Mouse (Mus musculus) testis, postnatal 14 days (tissue): ENCODE results near the gene Spindoc.
"Not testable (repeated sequence)": the region's sequence is repeated elsewhere in the genome, so short reads cannot be mapped to it uniquely, and the experiment has no call there.

Experiments
- DNase-seq: peaks from one replicate; pipeline ENCODE4 v3.0.0; 2021; ENCODE audit warnings: low spot score

The Spindoc gene

DNA sequence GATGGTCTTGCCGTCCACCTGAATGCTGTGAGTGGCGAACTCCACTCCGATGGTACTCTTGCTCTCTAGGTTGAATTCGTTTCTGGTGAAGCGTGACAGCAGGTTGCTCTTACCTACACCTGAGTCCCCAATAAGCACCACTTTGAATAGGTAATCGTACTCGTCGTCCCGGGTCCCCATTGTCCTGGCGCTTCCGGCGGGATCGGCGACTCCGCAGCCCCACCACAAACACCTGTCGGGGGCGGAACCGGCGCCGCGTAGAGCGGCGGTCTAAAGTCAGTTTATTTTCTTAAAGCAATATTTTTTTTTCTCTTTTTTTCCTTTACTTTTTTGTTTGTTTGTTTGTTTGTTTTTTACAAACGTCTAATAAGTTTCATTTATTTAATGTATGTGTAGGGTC lies 16.1 kb upstream of the Spindoc start:
- DNase-seq: not testable (repeated sequence)

DNA sequence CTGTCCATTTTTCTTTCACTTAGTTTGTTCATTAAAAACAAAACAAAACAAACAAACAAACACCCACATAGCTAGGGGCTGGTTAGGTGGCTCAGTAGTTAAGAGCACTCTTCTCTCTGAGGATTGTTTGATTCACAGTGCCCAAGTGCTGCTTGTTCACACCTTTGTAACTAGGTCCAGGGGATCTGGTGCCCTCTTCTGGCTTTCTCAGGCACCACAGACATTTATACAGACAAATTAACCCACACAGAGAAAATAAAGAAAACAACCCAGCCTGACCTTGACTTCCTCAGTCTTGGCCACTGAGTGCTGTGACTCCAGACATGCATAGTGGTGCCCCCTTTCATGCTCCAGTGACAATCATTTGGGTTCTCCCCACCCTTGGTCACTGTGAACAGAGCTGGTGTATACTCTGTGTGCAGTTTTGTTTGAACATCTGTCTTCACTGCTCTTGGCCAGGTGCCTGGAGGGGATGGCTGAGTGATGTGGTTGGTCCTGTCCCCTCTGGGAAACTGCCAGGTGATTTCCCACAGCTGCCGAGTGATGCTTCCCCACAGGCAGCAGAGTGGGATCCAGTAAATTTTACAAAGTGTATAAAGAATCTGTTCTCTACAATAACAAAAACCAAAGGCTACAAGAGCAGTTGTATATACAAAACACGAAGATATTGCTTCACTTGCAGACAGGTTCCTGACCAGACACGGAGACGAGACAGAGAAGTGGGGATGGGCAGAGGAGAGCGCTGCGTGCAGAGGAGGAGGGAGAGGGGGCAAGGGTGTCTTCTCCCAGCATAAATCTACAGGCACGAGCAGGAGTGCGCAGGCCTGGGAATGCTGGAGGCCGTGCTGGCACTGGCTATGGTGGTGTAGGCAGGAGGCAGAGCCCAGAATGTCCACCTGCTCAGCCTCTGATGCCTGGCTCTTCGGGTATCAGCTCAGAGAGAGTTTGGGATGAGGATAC lies 14.4 kb upstream of the Spindoc start:
- DNase-seq: not testable (repeated sequence)

DNA sequence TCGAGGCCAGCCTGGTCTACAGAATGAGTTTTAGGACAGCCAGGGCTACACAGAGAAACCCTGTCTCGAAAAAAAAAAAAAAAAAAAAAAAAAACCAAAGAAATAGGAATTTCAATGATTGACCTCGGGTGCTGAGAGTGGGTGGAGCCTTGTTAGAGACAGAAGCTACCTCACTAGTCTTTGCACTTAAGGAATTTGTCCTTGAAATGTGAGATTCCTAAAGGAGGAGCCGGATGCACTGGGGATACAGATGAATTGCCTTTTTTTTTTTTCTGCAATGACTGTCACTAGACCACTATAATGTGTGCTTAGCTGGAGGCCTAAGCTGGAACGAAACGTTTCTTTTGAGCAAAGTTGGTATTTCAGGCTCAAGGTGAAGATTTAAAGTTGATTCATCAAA lies 5.7 kb upstream of the Spindoc start:
- no peak for DNase-seq

DNA sequence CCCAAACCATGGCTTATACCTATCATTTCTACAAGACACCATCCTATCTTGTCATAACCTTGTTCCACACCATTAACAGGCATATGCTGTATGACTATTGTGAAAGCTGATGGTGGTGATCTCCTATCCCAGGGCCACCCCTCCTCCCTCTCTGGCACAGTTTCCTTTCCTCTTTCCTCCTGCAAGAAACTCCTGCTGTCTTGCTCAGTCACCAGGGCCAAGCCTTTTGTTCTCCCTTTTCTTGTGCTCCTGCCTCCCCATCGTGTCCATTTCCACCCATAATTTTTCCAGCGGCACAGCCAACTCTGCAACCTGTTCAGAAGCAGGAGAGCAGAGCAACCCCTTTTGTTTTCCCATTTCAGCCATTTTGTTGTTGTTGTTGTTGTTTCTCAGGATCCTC lies 3.2 kb upstream of the Spindoc start:
- no peak for DNase-seq

DNA sequence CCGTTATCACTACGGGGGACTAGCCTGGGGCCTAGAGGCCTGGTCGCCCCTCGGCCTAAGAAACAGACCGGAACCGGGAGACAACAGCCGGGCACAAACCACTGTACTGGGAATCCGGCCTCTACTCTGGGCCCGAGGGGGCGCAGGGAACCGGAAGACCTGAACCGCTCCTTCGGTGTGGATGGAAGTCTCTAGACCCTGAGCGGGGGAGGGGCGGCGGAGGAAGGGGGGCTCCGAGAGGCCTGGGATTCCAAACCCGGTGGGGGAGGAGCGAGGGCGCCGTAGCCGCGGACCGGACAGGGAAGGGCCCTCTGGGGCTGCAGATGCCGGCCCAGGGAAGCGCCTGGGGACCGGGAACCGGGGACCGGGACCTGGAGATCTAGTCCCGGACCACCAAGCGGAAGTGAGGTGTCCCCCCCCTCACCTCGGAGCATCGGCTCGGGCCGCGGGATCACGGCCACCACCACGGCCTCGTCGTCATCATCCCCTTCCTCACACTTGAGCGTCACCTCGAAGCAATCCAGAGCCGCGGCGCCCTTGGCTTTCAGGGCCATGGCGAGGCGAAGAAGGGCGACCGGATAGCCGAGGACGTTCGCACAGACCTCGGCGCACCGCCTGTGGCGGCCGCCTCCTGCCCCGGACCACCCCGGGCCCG lies 419 bp downstream of the Spindoc start:
- peak; percentile 78 for DNase-seq

DNA sequence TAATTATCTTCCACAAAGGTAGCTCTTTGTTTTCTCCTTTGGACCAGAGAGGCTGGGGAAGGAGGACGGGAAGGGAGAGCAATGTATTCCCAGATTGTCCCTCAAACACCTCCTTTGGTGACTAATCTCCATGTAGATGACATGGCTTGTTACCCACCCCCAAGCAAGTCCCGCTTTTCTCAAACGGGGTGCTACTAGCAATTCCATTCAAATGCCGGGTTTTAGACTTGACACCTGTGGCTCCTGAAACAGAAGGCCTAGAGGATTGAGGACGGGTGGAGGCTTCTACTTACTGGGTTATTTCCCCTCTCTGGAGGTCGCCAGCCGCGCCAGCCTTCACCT lies 917 bp downstream of the Spindoc start:
- DNase-seq: no peak

DNA sequence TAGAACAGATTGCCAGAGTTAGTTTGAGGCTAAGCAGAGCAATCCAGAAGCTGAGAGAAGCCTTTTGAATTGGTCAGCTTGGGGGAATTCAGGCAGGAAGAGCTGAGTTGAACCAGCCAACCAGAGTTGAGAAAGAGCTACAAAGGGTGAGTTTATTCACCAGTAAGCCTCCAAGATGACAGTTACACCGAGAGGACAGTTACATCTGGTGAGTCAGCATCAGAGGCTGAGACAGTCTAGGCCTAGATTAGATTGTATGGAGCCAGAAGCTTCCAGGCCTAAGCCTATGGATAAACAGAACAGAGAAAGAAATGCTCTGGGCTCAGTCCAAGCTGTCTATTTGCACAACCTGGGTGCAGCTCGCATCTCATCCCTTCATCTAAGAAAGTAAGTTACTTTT lies 5.2 kb downstream of the Spindoc start:
- DNase-seq: no peak

DNA sequence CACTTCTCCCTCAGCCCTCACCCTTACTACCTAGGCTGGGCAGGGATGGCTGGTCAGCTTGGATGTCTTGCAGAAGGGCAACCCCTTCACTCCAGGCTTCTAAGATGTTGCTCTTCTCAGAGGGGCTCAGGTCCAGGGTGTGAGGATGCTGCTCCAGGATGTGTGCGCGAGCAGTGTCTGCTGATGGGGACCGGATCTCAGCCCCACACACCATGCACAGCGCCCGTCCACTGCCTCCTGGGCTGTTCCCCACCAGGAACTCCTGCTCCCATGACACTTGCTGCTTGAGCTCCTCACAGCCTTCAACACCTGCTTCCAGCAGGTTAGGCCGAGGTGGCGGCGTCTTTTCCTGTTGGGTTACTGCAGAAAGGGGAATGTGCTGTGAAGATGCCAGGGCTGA lies 8.3 kb downstream of the Spindoc start:
- no peak for DNase-seq

DNA sequence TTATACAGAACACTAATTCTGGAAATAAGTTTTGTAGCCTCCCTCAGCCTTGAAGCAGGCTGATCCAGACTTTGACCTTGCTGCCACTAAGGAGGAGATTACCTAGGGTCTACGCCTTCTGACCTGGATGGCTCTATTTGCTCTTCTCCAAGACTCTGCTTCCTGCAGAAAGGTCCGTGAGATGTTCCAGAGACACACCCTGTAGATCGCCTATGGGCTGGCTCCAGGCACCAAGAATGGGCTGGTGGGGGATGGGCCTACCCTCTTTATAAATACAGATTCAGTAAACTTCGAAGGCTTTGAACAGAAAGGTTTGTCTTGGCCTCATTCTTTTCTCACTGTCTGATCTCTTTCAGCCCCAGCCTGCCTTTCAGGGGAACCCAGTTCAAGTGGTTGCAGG lies 13.3 kb downstream of the Spindoc start:
- not testable (repeated sequence) for DNase-seq

DNA sequence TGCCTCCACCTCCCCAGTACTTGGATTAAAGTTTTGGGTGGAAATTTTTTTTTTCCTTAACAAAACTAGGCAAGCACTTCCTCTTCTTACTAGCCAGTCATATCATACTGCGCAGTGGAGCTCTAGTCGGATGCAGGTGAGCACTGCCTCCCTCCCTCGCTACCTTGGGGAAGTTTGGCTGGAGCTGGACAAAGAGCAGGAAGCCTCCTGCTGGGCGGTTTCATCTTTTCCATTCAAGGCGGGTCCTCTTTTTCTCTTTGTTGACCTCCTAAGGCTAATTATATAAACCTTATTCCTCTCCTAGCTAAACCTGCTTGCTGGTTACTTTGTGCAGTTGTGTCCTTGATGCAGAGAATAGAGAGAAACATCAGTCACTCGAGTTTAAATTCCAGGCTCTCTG lies 29.2 kb downstream of the Spindoc start:
- no peak for DNase-seq

DNA sequence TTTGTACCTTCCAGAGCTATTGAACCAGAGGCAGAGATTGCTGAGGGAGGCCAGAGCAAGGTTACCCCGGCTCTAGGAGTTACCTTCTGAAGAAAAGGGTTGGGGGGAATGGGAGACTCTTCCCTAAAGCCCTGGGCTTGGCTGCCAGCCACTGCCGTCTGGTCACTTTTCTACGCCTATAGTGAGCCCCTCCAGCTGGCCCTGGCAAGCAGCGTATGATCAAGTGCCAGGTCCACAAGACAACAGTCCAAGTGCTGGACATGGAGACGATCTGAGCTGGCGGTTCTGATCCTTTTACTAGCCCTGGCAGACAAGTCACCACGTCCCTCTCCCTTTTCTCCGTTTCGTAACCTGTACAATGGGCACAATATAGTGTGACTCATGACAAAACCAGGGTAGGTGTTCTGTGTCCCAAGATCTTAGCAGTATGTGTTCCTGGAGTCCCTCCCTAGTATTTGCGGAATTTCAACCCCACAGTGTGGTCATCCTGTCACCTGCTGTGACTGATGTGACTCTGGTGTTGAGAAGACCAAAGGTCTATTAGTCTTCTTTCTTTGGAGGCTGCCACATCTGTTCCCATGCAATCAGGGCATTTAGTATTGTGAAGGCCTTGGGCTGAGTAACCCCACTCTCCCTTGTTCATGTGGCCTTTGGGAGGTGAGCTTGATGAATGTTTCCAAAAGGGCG lies 29.8 kb downstream of the Spindoc start:
- DNase-seq: no peak

DNA sequence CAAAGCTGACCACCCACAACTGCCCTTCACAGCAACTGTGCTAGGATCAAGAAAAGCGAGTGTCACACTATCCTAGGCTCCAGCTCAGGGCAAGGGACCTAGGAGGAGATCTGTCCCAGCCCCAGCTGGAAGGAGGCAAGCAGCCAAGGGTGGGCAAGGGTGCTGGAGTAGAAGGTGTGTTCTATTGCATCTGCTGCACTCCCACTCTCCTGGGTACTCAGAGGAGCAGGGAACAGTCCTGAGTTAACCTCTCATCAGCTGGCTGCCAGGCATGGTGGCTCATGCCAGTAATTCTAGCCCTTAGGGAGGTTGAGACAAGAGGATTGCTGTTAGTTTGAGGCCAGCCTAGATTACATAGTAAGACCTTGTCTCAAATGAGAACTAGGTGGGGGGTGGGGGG lies 32.8 kb downstream of the Spindoc start:
- DNase-seq: no peak

DNA sequence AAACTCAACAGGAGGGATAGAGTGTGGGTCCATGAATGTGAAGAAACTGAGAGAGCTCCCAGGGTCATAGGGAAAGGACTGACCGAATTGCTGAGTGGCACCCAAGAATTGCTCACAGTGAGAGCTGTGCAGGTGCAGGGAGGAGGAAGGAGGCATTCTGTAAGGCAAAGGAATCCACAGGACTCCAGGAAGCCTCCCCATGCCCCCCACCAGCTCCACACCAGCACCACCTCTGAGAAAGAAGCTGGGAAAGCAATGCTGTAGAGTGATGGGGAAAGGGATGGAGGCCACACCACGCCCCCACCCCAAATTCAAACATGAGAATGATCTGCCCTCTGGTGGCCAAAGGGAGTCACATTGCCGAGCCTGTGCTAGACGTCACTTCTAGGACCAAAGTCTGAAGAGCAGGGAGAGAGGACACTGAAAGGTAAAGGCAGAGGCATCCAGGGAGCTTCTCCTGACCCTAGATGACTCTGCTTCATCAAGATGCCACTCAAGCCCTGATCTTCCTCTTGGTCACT lies 37.5 kb downstream of the Spindoc start:
- no peak for DNase-seq

DNA sequence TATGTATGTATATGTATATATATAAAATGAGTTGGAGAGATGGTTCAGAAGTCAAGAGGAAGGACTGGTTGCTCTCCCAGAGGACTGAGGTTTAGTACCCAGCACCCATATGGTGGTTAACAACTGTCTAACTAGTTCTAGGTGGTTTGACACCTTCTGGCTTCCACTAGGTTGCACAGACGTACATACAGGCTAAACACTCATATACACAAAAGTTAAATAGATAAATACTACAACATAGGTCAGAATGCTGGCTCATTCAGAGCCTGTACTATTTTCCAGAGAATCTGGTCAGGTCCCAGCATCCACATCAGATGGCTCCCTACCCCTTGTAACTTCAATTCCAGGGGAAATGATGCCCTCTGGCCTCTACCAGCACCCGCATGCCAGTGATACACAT lies 40.1 kb downstream of the Spindoc start:
- DNase-seq: no peak

DNA sequence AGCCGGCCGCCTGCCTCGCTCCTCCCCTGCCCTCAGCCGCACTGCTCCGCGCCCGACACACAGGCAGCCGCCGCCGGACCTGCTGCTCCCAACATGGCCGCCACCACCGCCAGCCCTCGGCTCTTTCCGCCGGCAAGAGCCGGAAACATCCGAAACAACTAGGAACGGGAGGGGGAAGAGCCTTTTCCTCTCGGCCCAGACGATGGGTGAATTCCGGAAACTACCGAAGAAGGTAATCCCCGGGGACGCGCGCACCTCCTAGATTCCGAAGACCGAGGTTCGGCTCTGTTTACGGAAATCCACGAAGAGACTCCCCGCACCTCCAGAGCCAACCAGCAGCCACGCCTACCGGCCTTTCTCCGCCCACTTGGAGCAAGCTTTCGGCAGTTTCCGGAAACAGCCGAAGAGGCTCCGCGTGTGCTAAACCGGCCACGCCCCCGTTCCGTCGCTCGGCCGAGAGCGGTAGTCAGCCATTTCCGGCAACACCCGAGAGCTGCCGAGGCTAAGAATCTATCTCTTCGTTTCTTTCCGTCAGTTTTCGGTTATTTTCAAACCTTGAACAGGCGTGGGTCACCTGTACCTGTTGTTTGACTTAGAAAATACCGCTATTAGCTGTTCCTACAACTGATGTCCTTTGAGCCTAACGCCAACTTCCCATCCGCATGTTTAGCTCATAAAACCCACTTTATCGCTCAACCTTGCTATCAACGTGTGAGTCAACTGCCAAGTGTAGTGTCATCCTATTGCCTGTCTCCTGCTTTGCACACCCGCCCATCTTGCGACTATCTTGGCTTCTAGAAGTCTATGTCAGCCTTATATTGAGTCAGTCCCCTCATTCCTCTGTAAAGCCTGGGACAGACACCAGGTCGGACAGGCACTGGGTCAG lies 41.0 kb downstream of the Spindoc start, which contains the start of gene Mark2:
Gene Mark2, minus strand, starts transcription at position 349 of the 886 bp plus-strand sequence.
- peak; percentile 99 for DNase-seq

DNA sequence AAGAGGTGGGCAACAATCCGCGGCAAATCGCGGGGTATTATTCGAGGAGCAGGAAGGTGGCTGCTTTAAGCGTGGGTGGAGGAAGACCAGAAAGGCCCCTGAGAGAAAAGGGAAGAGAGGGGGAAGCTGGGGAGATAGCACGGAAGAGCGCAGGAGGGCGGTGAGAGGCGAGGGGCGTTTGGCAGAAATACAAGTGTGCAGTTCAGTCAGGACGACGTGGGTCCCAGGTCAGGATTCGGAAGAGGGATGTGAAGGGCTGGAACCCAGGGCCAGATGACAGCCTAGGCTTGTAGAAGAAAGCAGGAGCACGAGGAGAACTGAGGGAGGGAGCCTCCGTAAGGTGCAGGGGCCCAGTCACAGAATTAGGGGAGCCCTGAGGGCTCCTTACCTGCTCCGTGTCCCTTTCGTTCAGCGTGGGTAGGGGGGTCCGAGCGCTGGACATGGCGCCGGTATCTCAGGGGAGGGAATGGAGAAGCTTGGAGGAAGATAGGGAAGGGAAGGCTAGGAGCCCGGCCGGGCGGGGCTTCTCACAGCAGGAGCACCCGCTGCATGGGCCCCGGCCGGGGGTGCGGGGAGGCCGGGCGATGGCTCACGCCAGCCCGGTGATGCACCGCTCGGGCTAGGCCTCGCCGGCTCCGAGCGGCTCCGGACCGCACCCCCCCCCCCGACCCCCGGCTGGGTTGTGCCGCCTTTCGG lies 41.9 kb downstream of the Spindoc start:
- DNase-seq: peak; percentile 69

DNA sequence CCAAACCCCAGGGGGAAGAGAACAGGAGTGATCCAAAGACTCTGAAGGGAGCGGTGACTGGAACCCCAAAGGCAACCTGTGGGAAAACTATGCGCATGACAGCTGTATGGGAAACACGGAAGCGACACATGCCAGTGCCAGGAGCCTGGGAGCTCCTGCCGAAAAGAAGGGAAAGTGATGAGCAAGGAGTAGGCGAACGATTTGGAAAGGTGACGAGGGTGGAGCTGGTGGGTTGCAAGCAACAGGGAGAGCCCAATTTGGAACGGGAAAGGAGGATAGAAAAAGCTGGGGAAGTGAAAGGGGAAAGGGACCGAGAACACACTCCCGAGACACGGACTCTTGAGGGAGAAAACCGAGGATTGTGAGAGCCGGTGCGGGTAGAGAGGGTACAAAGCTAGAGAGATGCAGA lies 42.4 kb downstream of the Spindoc start:
- DNase-seq: peak; percentile 22

DNA sequence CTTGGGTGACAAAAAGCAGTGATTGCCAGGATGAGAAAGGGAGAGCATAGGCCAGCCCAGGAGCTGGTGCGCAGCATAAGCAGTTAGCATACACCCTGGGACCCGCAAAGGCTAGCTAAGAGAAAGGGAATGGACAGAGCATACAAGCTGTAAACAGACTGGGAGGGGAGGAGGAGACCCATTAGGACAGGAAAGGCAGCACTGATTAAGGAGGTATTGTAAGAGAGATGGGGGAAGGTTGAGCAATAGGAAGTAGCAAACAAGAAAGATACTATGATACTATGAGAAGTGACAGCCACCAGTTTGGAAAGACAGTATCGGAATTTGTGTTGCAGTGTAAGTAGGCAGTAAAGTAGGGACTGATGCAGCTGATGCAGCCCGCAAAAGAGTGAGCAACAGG lies 42.9 kb downstream of the Spindoc start:
- DNase-seq: no peak

DNA sequence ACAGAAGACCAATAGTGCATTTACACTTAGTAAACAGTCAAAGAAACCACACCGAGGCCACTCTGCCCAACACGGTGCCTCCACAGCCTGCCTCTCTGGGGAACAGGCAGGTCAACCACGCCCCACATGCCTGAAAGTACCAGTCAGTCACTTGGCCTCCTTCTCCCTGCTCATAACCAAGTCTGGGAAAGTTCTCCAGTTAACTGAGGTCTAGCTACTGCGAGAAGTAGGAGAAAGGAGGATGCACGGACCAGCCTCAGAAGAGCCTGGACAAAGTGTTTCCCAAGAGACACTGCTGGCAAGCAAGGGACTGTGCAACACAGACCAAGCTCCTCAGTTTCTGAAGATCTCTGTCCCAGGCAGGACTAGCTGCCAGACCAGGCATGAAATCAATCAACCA lies 43.8 kb downstream of the Spindoc start:
- DNase-seq: no peak

DNA sequence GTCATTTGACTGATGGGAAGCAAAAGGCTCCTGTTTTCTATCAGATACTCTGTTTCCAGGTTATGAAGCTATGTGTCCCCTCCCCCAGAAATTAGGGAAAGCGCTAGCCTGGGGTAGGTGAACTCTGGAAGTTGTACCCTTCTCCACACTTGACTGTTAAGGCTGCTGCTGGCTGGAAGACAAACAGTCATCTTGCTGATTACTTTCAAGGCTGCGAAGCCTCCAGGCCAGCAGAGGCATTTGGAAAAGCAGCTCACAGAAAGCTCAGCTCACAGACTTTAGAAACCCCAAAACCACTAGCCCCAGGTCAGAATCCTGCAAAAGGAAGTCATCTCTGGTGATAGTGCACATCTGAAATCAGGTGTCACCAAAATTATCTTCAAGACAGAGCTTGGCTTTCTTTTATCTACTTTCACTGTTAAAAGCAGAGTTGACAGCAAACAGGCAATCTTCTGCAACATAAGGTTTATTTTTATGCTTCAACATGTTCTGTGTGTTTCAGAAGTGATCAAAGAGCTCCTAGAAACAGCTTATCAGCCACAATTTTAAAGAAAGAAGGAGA lies 44.9 kb downstream of the Spindoc start:
- DNase-seq: no peak

DNA sequence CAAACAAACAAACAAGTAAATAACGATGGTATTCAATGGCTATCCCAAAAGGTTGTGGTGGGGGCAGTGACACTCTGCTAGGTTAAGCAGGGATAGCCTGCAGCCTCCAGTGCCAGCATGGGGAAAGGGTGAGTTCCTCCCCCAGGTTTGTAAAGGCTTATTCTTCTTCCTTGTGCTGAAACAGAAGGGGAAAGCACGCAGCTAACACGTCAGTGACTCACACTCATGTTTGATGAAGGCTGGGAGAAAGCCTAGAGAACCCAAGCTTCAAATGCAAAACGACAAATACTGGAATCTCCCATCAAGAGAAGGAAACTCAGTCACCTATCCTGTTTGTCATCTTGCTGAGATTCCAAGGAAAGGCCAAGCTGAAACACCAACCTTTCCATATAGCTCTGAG lies 47.1 kb downstream of the Spindoc start:
- DNase-seq: no peak
